Mouse (Mus musculus) heart, postnatal 0 days (tissue): ENCODE measurements at regions not wholly inside any gene's neighbourhood (a gene's known extent, or its start where the extent isn't known, plus 50 kb on each side); places are given as distances from the start of the nearest gene placed in this dataset.

Experiments used
- CTCF ChIP-seq: IDR thresholded peaks from 2 replicates; pipeline ENCODE4 v1.5.1; 2016; ENCODE audit warnings: antibody characterized with exemption, control low read depth, low read depth
- EP300 ChIP-seq: IDR thresholded peaks from 2 replicates; pipeline ENCODE4 v1.6.1; 2016; ENCODE audit warnings: antibody characterized with exemption, low read depth

DNA sequence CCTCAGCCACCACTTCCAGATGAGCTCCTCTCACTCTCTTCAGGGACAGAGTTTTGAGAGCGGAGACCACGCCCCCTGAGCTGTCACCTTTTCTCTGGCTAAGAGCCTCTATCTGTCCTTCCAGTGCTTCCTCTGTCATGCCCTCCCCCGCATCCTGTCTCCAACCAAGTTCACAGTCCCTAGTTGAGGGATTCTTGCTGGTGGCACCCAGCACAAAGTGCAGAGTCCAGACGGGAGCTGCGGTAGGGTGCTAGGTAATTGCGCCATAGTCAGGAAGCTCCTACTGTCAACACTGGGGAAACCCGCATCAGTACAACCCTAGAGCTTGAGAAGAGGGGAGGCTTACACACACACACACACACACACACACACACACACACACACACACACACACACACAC, 297.3 kb upstream of the 4930535I16Rik start:
- TF ChIP-seq CTCF (no peak), EP300 (no peak)
